Mouse (Mus musculus) lung, postnatal 0 days (tissue): ENCODE results near the gene Mob2. TPM values are rescaled to one million over a fixed set of nuclear protein-coding genes. Genes with fewer than 3 reads are reported as not detected.

Source experiments
- ATAC-seq: fragments of 200-750 bp; cut with Nextera tagmentation; 2 replicates; pipeline ENCODE4 v1.8.0; 2017; ENCODE audit warnings: moderate library complexity
- DNase-seq: peaks from one replicate; pipeline ENCODE4 v3.0.0-alpha.2; 2016; ENCODE audit warnings: low spot score
- H3K27ac ChIP-seq: fragments of 300-500 bp; sonication (generic); 2 replicates; pipeline ENCODE4 v1.5.1; 2014; ENCODE audit warnings: antibody characterized with exemption, mild to moderate bottlenecking, low read length, mixed read lengths
- H3K27me3 ChIP-seq: fragments of 300-500 bp; sonication (generic); replicated peaks from 2 replicates; pipeline ENCODE4 v1.6.1; 2014; ENCODE audit warnings: low read length, mixed read lengths; ENCODE audit not compliant: insufficient read depth
- H3K36me3 ChIP-seq: fragments of 300-500 bp; sonication (generic); 2 replicates; pipeline ENCODE4 v1.6.1; 2014; ENCODE audit warnings: low read length, mixed read lengths; ENCODE audit not compliant: insufficient read depth
- H3K4me1 ChIP-seq: fragments of 300-500 bp; sonication (generic); 2 replicates; pipeline ENCODE4 v1.6.1; 2014; ENCODE audit warnings: antibody characterized with exemption, low read depth, low read length, mixed read lengths; ENCODE audit not compliant: insufficient read depth
- H3K4me2 ChIP-seq: fragments of 300-500 bp; sonication (generic); replicated peaks from 2 replicates; pipeline ENCODE4 v1.6.1; 2014; ENCODE audit warnings: low read depth, mild to moderate bottlenecking, low read length, moderate library complexity, mixed read lengths
- H3K4me3 ChIP-seq: fragments of 300-500 bp; sonication (generic); 2 replicates; pipeline ENCODE4 v1.5.1; 2014; ENCODE audit warnings: low read depth, low read length
- H3K9ac ChIP-seq: fragments of 300-500 bp; sonication (generic); replicated peaks from 2 replicates; pipeline ENCODE4 v1.6.1; 2014; ENCODE audit warnings: low read depth, mild to moderate bottlenecking
- H3K9me3 ChIP-seq: fragments of 300-500 bp; sonication (generic); 2 replicates; pipeline ENCODE4 v1.6.1; 2016; ENCODE audit warnings: low read length, mixed read lengths
- CTCF ChIP-seq: IDR thresholded peaks from 2 replicates; pipeline ENCODE4 v1.5.1; 2016; ENCODE audit warnings: antibody characterized with exemption, mild to moderate bottlenecking
- EP300 ChIP-seq: IDR thresholded peaks from 2 replicates; pipeline ENCODE4 v1.6.1; 2016; ENCODE audit warnings: antibody characterized with exemption, mild to moderate bottlenecking, control low read depth
- WGBS: fragments of 180-500 bp; shearing (Covaris S2); extraction: QIAGEN DNeasy Blood & Tissue Kit; methylation state at CpG from one replicate; pipeline ENCODE4 v1.1.7; 2014; 5-methylcytosine and 5-hydroxymethylcytosine counted together
- polyA plus RNA-seq: library from polyadenylated mRNA; unstranded; fragments of >200 nt; fragmentation: Nextera tagmentation; extraction: Ambion mirVana; gene quantifications from 2 replicates; pipeline ENCODE4 v1.2.1, GENCODE M21; 2015

Mob2 gene
- polyA plus RNA-seq, 1 experiment from 2014 or later = 104 TPM

DNA sequence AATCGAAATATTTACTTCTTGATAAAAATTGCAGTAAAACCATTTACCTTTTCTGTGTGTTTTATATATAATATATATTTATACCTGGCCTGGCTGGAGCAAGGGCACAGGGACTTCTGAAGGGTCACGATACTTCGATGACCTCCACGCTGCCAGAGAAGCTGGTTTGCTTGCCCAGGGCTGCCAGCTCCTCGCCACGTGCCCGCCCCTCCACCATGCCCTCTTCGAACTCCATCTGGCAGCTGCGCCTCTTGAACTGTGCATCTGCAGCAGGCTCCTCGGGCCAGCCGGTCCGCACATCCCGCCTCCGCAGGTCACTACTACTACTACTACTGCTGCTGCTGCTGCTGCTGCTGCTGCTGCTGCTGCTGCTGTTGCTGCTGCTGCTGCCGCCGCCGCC is 20.9 kb upstream of the Mob2 start:
- no peak overlapping the region for H3K4me2 ChIP-seq
- H3K9me3 ChIP-seq = no peaks in the 10 kb centered on the region
- ATAC-seq (no peak), DNase-seq (no peak)
- H3K27me3 ChIP-seq = peaks cover 22% of the 10 kb centered on the region; the same call in 1 of the 2 replicates
- H3K27ac ChIP-seq = no peak overlapping the region
- H3K9ac ChIP-seq = no peak overlapping the region
- H3K36me3 ChIP-seq = no peaks in the 10 kb centered on the region
- H3K4me3 ChIP-seq = peak overlapping the region; percentile 10; the same call in 1 of the 2 replicates
- 38% methylated on average over 14 of the region's 17 CpGs for WGBS
- no peak for TF ChIP-seq CTCF
- no peak for TF ChIP-seq EP300
- peaks cover 11% of the 10 kb centered on the region for H3K4me1 ChIP-seq

DNA sequence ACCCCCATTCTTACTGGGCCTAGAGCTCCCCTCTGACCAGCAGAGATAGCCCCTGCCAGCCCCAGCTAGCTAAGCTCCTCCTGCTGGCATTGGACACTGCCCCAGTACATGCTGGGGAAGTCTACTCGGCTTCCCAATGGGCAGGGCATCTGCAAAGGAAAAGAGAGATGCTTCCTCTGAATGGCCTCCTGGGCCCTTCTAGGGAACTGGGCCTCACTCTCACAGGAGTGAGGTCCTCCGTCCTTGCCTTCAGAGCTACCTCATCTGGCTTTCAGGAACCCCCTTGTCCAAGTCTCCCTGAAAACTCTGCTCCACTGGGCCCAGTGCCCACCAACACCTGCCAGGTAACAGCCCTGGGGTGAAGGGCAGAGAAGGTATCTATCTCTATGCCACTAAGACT is 20.0 kb upstream of the Mob2 start:
- ATAC-seq (no peak), DNase-seq (no peak)
- TF ChIP-seq CTCF = no peak
- no peak for TF ChIP-seq EP300
- Histone ChIP-seq H3K36me3 (no peaks in the 10 kb centered on the region), H3K4me3 (no peak overlapping the region), H3K9ac (no peak overlapping the region), H3K27ac (no peak overlapping the region), H3K9me3 (no peaks in the 10 kb centered on the region), H3K4me1 (peaks cover 11% of the 10 kb centered on the region), H3K4me2 (no peak overlapping the region), H3K27me3 (peaks cover 22% of the 10 kb centered on the region; the same call in 1 of the 2 replicates)
- WGBS = 63% methylated on average over 2 of the region's 2 CpGs

DNA sequence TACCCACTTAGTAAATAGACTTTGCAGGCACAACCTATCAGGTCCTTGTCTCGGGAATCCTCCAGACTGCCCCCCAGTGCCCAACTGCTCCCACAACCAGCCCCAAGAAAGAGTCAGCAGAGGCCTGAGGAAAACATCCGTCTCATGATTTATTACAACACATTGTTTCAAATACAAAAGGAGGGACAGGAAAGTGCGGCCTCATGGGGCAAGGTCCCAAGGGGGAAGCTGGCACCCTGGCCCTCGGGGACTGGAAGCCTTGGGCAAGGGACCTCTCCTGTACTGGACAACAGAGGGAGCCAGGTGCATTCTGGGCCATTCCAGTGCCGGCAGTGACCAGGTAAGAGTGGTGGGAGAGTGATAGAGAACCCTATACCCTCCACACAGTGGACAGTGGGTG is 18.5 kb upstream of the Mob2 start:
- peaks cover 22% of the 10 kb centered on the region; the same call in 1 of the 2 replicates for H3K27me3 ChIP-seq
- ATAC-seq (peak; percentile 6; the same call in 1 of the 2 replicates), DNase-seq (no peak)
- H3K36me3 ChIP-seq = no peaks in the 10 kb centered on the region
- H3K4me1 ChIP-seq = peaks cover 2% of the 10 kb centered on the region; the same call in 1 of the 2 replicates
- no peak for TF ChIP-seq EP300
- TF ChIP-seq CTCF = peak; percentile 22; the same call in 1 of the 2 replicates
- H3K4me3 ChIP-seq = no peak overlapping the region
- WGBS = 44% methylated on average over 5 of the region's 5 CpGs
- H3K4me2 ChIP-seq = no peak overlapping the region
- no peak overlapping the region for H3K9ac ChIP-seq
- no peaks in the 10 kb centered on the region for H3K9me3 ChIP-seq
- H3K27ac ChIP-seq = no peak overlapping the region

DNA sequence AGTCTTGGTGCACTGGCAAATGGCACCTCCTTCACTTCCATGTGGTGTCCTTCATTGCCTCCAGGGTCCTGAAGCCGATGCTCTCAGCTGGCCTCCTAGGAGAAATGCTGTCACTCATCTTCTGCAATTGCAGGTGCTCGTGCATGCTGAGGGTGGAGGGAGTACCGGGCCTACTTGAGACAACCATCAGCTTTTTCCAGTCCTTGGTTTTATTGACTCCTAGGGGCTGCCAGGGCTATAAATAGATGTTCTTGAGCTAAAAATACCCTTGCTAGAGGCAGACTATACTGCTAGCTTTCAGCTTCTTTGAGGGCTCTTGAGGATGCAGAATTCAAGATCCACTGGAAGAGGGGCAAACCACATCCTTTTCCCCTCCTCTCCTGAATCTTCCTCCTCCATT is 16.3 kb upstream of the Mob2 start:
- DNase-seq (no peak), ATAC-seq (no peak)
- Histone ChIP-seq H3K36me3 (no peaks in the 10 kb centered on the region), H3K9ac (no peak overlapping the region), H3K27ac (no peak overlapping the region), H3K9me3 (no peaks in the 10 kb centered on the region), H3K27me3 (peaks cover 9% of the 10 kb centered on the region; the same call in 1 of the 2 replicates), H3K4me1 (no peaks in the 10 kb centered on the region), H3K4me3 (no peak overlapping the region), H3K4me2 (no peak overlapping the region)
- 43% methylated on average over 3 of the region's 3 CpGs for WGBS
- TF ChIP-seq EP300 (no peak), CTCF (no peak)

DNA sequence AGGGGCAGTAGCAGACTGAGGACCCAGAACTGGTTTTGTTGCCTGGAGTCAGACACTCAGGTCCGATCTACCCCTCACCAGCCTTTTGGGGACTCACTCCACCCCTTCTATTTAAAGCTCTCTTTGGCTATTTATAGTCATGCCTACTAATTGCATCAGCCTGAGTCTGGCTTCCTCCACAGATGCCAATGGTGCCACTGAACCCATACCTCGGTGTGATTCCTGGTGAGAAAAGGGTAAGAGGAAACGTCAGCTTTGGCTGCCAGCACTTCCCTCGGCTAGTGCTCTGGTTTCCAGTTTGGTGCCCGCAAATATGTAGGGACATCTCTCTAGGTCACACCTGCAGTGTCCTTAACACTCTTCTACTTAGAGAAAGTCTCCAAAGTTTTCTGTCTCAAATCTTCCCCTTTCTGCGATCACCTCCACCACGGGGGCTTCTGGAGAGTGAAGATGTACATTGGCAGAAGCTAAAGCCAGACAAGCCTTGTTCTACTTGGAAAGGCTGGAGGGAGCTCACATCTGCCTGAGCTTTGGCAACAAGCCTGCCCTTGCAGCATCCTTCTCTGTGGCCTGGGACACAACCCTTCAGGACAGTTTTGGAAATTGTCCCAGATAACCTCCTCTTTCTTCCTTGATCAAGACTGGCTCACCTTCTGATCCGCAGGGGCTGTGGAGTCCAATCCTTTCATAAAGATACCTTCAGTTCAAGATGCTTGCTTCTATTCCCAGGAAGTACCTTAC is 13.5 kb upstream of the Mob2 start:
- no peak for TF ChIP-seq EP300
- TF ChIP-seq CTCF = no peak
- 72% methylated on average over 8 of the region's 8 CpGs for WGBS

DNA sequence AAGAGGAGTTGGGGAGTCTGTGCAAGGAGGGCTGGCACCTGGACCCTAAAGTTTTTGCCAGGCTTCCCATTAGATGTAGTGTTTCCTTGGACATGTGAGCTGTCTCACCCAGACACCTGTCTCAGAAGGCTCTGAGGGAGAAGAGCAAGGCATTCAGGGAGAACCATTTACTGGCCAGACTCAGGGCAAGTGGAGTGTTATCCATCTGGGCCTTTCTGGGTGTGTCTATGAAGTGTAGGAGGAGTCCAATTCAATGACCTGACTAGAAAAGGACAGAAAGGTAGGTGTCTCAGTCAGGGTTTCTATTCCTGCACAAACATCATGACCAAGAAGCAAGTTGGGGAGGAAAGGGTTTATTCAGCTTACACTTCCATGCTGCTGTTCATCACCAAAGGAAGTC is 10.9 kb upstream of the Mob2 start:
- no peak for TF ChIP-seq CTCF
- no peak for TF ChIP-seq EP300
- H3K27me3 ChIP-seq = 0 out of 2 replicates have a peak, but pooled peaks cover 3% of the 10 kb centered on the region
- H3K27ac ChIP-seq = no peak overlapping the region
- H3K4me3 ChIP-seq = no peak overlapping the region
- H3K9ac ChIP-seq = no peak overlapping the region
- ATAC-seq (no peak), DNase-seq (no peak)
- H3K4me2 ChIP-seq = no peak overlapping the region
- no peaks in the 10 kb centered on the region for H3K9me3 ChIP-seq
- no peaks in the 10 kb centered on the region for H3K36me3 ChIP-seq
- no peaks in the 10 kb centered on the region for H3K4me1 ChIP-seq

More for the DNA sequence above, 13.5 kb upstream of the Mob2 start:
- H3K27ac ChIP-seq = no peak overlapping the region
- H3K4me3 ChIP-seq = no peak overlapping the region
- no peaks in the 10 kb centered on the region for H3K4me1 ChIP-seq
- H3K27me3 ChIP-seq = 0 out of 2 replicates have a peak, but pooled peaks cover 3% of the 10 kb centered on the region
- no peak for ATAC-seq
- H3K9ac ChIP-seq = no peak overlapping the region
- no peaks in the 10 kb centered on the region for H3K36me3 ChIP-seq
- no peak for DNase-seq
- no peaks in the 10 kb centered on the region for H3K9me3 ChIP-seq
- no peak overlapping the region for H3K4me2 ChIP-seq
